Mouse (Mus musculus) ES-E14 (cell line): ENCODE results near the gene Ablim1.

Source experiments
- CHD2 ChIP-seq: IDR thresholded peaks from 2 replicates; pipeline ENCODE4 v1.6.1; 2014; ENCODE audit warnings: mild to moderate bottlenecking, low read depth, low read length, inconsistent platforms
- HCFC1 ChIP-seq: IDR thresholded peaks from 2 replicates; pipeline ENCODE4 v1.6.1; 2012; ENCODE audit warnings: low read length, inconsistent platforms, borderline replicate concordance; ENCODE audit not compliant: insufficient read depth
- MAFK ChIP-seq: IDR thresholded peaks from 2 replicates; pipeline ENCODE4 v1.6.1; 2014; ENCODE audit warnings: mild to moderate bottlenecking, low read depth, low read length, inconsistent platforms; ENCODE audit not compliant: insufficient read depth
- ZC3H11A ChIP-seq: IDR thresholded peaks from 2 replicates; pipeline ENCODE4 v1.6.1; 2012; ENCODE audit warnings: low read depth, mild to moderate bottlenecking, inconsistent platforms, low read length, borderline replicate concordance

DNA sequence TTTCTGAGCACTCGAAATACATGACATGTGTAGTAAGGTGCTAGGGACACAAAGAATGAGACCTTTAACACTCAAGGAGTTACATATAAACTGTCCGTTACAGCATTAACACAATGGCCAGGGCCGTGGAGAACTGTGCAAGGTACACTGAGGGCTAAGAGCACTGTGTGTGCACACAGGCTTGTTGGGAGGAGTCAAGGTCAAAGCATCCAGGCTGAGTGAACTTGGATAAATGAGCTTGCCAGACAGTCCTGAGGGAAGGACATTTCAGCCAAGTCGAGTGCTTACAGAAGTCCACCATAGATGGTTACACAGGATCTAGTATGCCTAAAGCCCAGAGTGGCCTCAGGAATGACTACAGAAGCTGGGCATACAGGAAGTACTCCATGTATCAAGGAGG lies 319.3 kb downstream of the Ablim1 start:
- TF ChIP-seq MAFK: no peak
- no peak for TF ChIP-seq CHD2
- TF ChIP-seq HCFC1: no peak
- no peak for TF ChIP-seq ZC3H11A
